Mouse (Mus musculus) ES-Bruce4 (cell line): ENCODE measurements around the gene Fli1. TPM values are rescaled to one million over a fixed set of nuclear protein-coding genes. Genes with fewer than 3 reads are reported as not detected.

Source experiments
- H3K27ac ChIP-seq: 2 replicates; pipeline ENCODE4 v1.5.1; 2012; ENCODE audit warnings: low read length, inconsistent platforms; ENCODE audit not compliant: insufficient read depth
- H3K27me3 ChIP-seq: 2 replicates; pipeline ENCODE4 v1.6.1; 2012; ENCODE audit warnings: mild to moderate bottlenecking, low read length, inconsistent platforms; ENCODE audit not compliant: control insufficient read depth, poor library complexity, insufficient read depth, severe bottlenecking
- H3K36me3 ChIP-seq: 2 replicates; pipeline ENCODE4 v1.6.1; 2012; ENCODE audit warnings: inconsistent platforms, mild to moderate bottlenecking, low read length, moderate library complexity; ENCODE audit not compliant: control insufficient read depth, poor library complexity, insufficient read depth, severe bottlenecking
- H3K4me1 ChIP-seq: one replicate; pipeline ENCODE4 v1.8.1; 2011; ENCODE audit warnings: low read length; ENCODE audit not compliant: control insufficient read depth, insufficient read depth
- H3K4me3 ChIP-seq: 2 replicates; pipeline ENCODE4 v1.5.1; 2011; ENCODE audit warnings: low read depth, mild to moderate bottlenecking, low read length
- H3K9ac ChIP-seq: 2 replicates; pipeline ENCODE4 v1.6.1; 2012; ENCODE audit warnings: low read depth, mild to moderate bottlenecking, inconsistent platforms; ENCODE audit not compliant: poor library complexity, severe bottlenecking
- H3K9me3 ChIP-seq: replicated peaks from 2 replicates; pipeline ENCODE4 v1.6.1; 2012; ENCODE audit warnings: mild to moderate bottlenecking, low read length, inconsistent platforms; ENCODE audit not compliant: control insufficient read depth, poor library complexity, insufficient read depth, severe bottlenecking
- CTCF ChIP-seq: IDR thresholded peaks from one replicate; pipeline ENCODE4 v1.8.1; 2011; ENCODE audit warnings: low read depth, low read length
- EP300 ChIP-seq: IDR thresholded peaks from 2 replicates; pipeline ENCODE4 v1.6.1; 2011; ENCODE audit warnings: low read depth, low read length; ENCODE audit not compliant: insufficient read depth
- POLR2A ChIP-seq: IDR thresholded peaks from one replicate; pipeline ENCODE4 v1.8.1; 2011; ENCODE audit warnings: low read length; ENCODE audit not compliant: insufficient read depth
- polyA plus RNA-seq: library from polyadenylated mRNA; stranded (reverse); fragments of >200 nt; gene quantifications from 2 replicates; pipeline ENCODE4 v1.2.4, GENCODE M21; 2011; ENCODE audit warnings: low read depth; ENCODE audit not compliant: missing spikeins, insufficient read depth, insufficient read length

Gene Fli1
- polyA plus RNA-seq, 1 experiment, result not detected

DNA sequence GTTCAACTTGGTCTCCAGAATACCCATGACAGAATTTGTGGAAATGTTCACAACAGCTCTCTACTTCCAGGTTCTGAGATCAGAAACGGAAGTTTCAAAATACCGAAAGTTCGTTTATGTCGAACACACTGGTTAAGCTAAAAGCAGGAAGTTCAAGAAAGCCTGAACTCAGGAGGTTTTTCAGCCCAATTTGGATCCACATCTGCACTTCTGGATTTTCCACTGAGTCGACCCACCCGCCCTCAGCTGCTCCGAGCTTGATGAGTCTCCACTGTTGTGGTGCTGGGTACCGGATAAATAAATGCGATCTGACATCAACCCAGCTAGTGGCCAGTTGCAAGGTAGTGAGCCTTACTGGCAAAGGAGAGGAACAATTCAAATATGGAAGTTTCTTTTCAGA, 26.0 kb downstream of the Fli1 start:
- H3K36me3 ChIP-seq, result no peaks in the 10 kb centered on the region
- H3K4me1 ChIP-seq, result peaks cover 1% of the 10 kb centered on the region
- H3K4me3 ChIP-seq, result no peak overlapping the region
- no peak for TF ChIP-seq EP300
- TF ChIP-seq POLR2A, result no peak
- no peak for TF ChIP-seq CTCF
- H3K27ac ChIP-seq, result no peak overlapping the region
- no peak overlapping the region for H3K9ac ChIP-seq
- no peaks in the 10 kb centered on the region for H3K9me3 ChIP-seq
- no peaks in the 10 kb centered on the region for H3K27me3 ChIP-seq

DNA sequence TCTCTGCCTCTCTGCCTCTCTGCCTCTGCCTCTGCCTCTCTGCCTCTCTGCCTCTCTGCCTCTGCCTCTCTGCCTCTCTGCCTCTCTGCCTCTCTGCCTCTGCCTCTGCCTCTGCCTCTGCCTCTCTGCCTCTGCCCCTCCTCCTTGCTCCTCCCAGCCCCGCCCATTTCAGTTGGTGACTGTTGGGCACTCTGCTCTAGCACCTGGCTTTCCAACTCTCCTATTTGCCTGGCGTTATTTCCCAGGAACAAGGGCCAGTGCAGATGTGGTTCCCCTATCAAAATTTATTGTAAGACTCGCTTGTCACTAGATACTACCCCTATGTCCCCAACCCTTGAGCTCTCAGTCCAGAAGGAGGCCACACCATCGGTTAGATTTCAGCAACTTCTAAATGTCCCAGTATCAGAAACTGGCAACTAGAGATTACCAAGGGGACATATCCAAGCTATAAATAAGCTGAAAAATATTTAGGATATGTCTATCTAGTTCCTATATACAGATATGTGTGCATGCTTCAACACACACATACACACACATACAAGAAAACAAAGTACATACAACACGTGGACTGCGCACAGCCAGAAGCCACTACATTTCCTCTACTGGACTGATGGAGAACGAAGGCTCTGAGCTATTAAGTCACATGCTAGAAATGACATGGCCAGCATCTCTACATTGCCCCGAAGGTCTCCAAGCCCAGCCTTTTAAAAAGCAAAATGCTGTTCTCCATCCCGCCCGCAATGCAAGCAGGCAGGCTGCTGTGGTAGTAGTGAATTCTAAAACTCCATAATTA, 26.6 kb downstream of the Fli1 start:
- H3K4me3 ChIP-seq, result no peak overlapping the region
- no peak overlapping the region for H3K9ac ChIP-seq
- H3K9me3 ChIP-seq, result no peaks in the 10 kb centered on the region
- H3K36me3 ChIP-seq, result no peaks in the 10 kb centered on the region
- H3K27me3 ChIP-seq, result no peaks in the 10 kb centered on the region
- H3K4me1 ChIP-seq, result peaks cover 1% of the 10 kb centered on the region
- no peak overlapping the region for H3K27ac ChIP-seq
- TF ChIP-seq POLR2A, result no peak
- TF ChIP-seq CTCF, result no peak
- TF ChIP-seq EP300, result no peak

DNA sequence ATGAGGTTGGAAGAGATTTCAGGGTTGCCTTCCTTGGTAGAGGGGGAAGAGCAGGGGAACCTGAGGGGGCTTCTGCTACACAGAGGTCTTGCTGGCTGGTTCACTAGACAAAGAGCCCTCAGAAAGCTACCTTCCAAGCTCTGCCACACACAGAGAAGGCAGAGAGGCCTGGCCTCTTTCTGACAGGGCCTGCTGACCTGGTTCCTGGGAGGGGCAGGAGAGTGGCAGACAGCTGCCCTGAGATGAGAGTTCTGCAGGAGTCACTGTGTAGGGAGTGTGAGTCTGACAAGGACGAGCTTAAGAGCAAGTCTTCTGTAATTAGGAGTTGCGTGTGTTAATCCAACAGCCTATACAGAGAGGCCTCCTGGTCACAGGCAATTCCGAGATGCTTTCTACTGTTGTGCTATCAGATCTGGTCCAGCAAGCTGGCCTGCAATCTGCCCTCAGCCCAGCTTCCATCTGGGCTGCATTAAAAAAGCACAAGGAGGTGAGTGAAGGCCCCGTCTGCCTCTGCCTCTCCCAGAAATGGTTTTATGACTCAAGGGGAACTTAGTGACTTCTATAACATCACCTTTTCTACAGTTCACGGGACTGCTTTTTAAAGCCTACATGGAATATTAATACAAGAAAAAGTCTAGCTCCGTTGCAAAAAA, 28.1 kb downstream of the Fli1 start:
- TF ChIP-seq CTCF, result no peak
- no peak for TF ChIP-seq EP300
- no peak for TF ChIP-seq POLR2A
- H3K4me1 ChIP-seq, result peaks cover 1% of the 10 kb centered on the region
- no peak overlapping the region for H3K4me3 ChIP-seq
- no peaks in the 10 kb centered on the region for H3K36me3 ChIP-seq
- H3K27me3 ChIP-seq, result no peaks in the 10 kb centered on the region
- H3K27ac ChIP-seq, result no peak overlapping the region
- H3K9me3 ChIP-seq, result no peaks in the 10 kb centered on the region
- H3K9ac ChIP-seq, result no peak overlapping the region

DNA sequence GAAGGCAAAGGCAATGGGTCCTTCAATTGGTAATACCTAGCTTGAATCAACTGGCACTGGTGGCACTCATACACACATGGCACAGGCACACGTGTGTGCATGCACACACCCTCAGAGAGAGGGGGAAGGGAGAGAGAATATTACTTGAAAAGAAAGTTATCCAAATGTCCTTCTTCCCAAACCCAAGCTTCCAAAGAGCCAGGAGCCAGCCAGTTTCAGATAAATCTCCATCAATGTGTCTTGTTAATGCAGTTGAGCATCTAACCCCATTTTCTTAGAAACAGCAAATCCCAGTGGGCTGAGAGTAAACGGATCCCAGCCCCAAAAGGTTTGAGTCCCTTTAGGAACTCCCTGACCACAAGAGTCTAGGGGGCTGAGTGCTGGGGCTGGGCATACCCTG, 29.2 kb downstream of the Fli1 start:
- TF ChIP-seq CTCF (no peak), POLR2A (no peak), EP300 (no peak)
- H3K9ac ChIP-seq, result no peak overlapping the region
- no peak overlapping the region for H3K27ac ChIP-seq
- no peak overlapping the region for H3K4me3 ChIP-seq
- H3K36me3 ChIP-seq, result no peaks in the 10 kb centered on the region
- H3K4me1 ChIP-seq, result peaks cover 1% of the 10 kb centered on the region
- H3K27me3 ChIP-seq, result no peaks in the 10 kb centered on the region
- no peaks in the 10 kb centered on the region for H3K9me3 ChIP-seq

DNA sequence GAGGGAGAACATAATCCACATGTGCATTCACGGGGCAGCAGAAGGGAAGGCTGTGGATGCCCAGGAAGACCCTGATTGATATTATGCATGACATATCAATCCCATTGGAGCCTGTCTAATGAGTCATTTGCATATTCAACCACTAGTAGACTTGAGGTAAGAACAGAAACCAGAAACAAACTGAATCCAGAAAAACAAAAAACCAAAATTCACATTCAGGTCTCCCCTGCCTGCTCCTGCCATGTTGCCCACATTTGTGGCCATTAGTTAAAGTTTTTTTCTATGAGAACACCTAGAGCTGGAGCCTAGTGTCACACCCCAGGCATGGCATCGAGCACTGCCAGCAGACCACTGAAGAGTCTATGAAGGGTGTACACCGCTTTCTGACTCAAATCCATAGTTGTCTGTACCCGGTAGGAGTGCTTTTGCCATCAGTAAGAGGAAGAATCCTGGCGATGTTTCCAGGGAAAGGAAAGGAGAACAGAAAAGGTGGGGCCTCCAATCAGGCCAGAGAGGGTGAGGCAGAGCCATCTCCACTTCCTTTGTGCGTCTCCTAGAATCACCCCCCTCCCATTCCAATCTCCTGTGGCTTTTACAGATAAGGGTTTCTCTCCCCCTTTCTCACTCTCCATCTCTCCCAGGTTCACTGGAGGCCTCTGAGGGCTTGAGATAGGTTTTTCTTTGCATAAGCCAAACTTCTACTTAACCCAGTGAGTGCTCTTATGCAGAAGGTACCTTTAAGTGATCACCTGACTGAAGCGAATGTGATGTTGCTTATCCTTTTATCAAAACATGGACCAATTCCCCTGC, 32.0 kb downstream of the Fli1 start:
- Histone ChIP-seq H3K4me1 (no peaks in the 10 kb centered on the region), H3K36me3 (no peaks in the 10 kb centered on the region), H3K27me3 (no peaks in the 10 kb centered on the region), H3K27ac (no peak overlapping the region), H3K9me3 (no peaks in the 10 kb centered on the region), H3K9ac (no peak overlapping the region), H3K4me3 (no peak overlapping the region)
- no peak for TF ChIP-seq EP300
- TF ChIP-seq CTCF, result no peak
- TF ChIP-seq POLR2A, result no peak
